Mouse (Mus musculus) layer of hippocampus, adult 18-20 months (tissue): ENCODE measurements at regions not wholly inside any gene's neighbourhood (a gene's known extent, or its start where the extent isn't known, plus 50 kb on each side); places are given as distances from the start of the nearest gene placed in this dataset.
"Not testable (repeated sequence)": the region's sequence is repeated elsewhere in the genome, so short reads cannot be mapped to it uniquely, and the experiment has no call there.

ENCODE experiments used
- DNase-seq, 2 experiments: peaks; one replicate each; pipeline ENCODE4 v3.0.0; 2022; ENCODE audit warnings: low spot score in 2 of 2

GRCm38 (mm10) chr9:115414190-115414589, 104.0 kb upstream of the Stt3b start:
- DNase-seq, result no peak

DNA sequence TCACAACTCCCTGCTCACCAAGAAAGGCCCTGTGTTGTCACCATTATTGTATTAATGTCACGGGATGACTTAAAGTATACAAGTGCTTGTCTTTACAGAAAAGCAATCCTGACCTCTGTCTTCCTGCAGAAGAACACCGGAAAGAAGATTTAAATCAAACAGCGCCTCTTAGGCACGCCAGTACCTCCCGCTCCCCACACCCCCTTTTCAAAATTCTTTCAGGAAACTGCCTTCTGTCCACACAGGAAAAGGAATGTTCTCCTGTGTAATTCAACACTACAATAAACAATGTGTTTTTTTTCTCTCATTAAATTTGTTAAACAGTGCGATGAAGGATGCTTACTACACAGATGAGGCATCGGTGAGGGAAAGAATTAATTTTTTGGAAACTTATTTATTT, 112.6 kb upstream of the Stt3b start:
- no peak for DNase-seq

DNA sequence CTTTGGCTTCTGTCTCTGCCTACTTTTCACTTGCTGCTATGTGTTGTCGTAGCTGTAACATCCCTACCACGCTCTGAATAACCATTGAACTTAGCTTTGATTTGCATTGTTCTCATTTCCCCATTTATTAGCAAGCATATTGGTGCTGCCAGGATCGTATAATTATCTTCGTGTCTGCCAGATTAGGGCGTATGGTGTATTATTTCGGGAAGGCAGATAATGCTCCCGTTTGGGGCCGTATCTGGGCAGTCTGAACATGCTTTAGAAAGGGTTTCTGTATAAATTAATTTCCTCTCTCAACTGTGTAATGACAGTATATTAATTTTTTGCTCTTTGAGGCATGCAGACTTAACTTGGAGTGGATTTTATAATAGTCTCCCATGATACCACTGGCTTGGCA, 116.5 kb upstream of the Stt3b start:
- peak; percentile 26 to 67 for DNase-seq

DNA sequence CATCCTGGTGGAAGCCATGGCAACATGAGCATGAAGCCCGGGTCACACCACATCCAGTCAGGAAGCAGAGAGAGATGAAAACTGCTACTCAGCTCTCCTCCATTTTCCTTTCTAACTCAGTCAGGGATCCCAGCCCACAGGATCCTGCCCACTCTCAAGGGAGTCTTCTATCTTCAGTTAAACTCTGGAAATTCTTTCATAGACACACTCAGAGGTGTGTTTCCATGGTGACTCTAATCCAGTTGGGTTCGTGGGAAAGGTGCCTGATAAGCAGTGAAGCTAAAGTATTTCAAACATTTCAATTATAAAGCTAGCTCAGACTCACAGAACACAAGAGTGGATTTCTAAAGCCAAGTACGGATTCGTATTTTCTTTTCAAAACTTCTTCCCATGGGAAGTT, 120.0 kb upstream of the Stt3b start:
- DNase-seq, result no peak

DNA sequence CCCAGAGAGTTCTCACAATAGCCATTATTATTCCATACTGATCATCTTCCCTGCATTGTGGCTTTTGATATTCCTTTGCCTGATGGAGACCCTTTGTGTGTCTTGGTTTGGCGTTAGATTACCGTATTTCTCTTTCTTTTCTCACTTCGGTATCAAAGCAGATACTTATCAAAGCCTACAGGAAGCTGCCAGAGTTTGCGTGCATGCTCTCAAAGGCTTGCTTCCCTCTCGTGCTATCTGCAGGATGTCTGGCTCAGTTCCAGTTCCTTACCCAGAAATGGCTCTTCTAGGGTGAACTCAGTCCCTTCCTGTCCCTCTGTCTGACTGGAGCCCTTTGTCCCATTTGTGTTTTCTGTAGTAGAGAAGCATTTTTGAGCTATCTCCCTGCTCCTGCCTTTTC, 124.5 kb upstream of the Stt3b start:
- no peak for DNase-seq

DNA sequence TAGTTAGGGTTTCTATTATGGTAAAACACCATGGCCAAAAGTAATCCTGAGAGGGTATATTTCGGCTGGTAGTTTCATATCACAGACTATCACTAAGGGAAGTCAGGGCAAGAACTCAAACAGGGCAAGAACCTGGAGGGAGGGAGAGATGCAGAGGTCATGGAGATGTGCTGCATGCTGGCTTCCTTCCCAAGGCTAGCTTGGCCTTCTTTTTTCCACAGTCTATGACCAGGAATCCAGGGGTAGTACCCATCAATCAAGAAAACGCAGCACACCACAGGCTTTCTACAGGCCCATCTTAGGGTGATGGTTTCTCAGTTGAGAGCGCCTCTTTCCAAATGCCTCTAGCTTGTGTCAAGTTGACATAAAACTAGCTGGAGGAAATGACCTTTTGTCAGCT, 126.1 kb upstream of the Stt3b start:
- DNase-seq, result no peak

DNA sequence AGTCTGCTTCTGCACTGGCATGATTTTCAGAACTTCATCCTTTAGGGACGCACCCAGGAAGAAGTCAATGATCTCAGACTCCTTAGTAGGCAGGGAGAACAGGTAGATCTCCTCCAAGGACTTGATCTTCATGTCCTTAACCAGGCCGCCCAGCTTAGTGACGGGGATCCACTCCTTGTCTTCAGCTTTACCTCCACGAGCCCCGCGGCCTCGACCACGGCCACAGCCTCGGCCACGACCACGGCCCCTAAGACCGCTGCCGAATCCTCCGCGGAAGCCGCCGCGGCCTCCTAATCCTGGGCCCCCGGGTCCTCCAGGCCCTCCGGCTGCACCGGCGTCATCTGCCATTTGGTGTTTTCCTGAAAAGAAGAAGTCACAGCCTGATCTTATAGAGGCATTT, 128.0 kb upstream of the Stt3b start:
- not testable (repeated sequence) for DNase-seq

DNA sequence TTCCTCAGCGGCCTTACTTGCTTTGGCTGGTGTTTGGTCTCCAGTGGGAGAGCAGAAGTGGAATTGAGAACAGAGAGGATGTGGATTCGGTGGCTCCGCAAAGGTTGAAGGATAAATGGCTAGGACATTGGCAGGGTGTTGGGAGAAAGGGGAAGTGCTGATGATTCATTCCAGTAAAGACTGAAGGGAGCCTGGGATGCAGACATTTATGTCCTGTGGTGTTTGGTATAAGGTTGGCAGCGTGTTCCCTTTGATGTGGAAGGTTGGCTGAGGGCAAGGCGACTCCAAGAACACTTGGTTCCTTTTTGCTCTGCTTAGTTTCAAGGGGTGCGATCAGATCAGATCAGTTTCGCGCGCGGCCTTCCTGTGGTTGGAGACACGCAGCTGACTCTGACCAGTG, 136.5 kb upstream of the Stt3b start:
- no peak for DNase-seq

DNA sequence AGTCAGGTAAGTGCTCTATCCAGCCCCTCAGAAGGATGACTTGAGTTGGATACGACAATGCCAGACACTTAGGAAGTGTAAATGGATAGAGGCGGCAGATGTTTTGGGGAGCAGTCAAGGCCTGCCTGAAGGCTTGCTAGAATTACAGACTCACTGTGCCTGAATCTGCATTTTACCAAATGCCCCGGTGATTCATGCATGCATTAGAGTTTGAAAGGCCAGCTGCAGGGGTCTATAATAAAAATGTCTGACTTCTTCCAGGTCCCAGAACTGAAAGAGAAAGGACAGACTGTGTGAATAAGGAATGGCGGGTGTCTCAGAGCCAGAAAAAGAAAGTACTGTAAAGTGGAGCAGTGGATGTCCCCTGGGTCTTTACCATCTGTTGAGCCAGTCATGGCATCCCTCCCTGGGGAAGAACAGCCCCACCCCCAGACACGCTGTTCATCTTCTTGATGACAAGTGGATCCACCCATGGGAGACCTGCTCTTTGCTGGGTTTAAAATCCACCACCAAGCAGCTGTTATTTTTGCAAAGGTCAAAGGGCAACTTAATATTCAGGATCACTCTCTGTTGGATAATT, 140.6 kb upstream of the Stt3b start:
- DNase-seq, result no peak

DNA sequence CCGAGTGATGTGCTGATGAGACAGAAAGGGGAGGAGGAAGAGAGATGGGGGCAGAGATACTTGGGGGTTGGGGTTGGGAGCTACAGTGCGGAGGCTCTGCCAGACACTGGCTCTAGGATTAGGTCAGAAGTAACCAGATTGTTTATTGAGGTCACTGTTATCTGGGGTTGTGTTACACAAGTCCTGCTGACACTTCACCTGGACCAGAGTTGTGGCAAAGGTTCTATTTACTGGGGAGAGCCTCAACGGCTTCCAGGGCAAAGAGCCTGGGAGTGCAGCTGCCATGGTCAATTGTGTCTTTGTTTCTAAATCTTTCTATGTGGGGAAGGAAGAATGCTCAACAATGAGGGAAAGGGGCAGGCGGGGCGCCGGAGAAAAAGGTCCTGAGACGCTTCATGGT, 144.6 kb upstream of the Stt3b start:
- no peak for DNase-seq

GRCm38 (mm10) chr9:115456121-115456520, 145.9 kb upstream of the Stt3b start:
- no peak for DNase-seq

- no peak for DNase-seq
Observed at GRCm38 (mm10) chr9:115456638-115457037, 146.4 kb upstream of the Stt3b start.

- no peak for DNase-seq
Observed at GRCm38 (mm10) chr9:115457889-115458710, 147.9 kb upstream of the Stt3b start.

DNA sequence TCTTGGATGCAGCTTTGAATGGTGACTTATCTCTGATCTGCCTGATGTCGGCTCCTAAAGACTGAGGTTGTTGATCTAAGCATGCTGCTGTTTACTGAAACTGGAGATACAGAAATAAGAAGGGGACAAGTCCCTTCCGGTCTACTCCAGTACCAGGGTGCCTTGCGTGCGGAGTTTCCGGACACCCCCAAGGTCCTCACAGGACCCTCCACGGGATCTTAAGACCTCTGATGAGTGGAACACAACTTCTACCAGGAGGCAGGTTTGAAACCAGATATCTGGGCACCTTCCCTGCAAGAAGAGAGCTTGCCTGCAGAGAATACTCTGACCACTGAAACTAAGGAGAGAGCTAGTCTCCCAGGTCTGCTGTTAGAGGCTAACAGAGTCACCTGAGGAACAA, 148.9 kb upstream of the Stt3b start:
- not testable (repeated sequence) for DNase-seq

GRCm38 (mm10) chr9:115465326-115465725, 155.1 kb upstream of the Stt3b start:
- DNase-seq, result no peak

- DNase-seq, result no peak
Observed at GRCm38 (mm10) chr9:115468641-115469040, 158.4 kb upstream of the Stt3b start.

GRCm38 (mm10) chr9:115471582-115471981, 161.4 kb upstream of the Stt3b start:
- no peak for DNase-seq

- DNase-seq, result no peak
Observed at GRCm38 (mm10) chr9:115473037-115473436, 162.8 kb upstream of the Stt3b start.

- DNase-seq, result no peak
Observed at GRCm38 (mm10) chr9:115473847-115474246, 163.6 kb upstream of the Stt3b start.

GRCm38 (mm10) chr9:115474342-115474741, 164.1 kb upstream of the Stt3b start:
- no peak for DNase-seq

DNA sequence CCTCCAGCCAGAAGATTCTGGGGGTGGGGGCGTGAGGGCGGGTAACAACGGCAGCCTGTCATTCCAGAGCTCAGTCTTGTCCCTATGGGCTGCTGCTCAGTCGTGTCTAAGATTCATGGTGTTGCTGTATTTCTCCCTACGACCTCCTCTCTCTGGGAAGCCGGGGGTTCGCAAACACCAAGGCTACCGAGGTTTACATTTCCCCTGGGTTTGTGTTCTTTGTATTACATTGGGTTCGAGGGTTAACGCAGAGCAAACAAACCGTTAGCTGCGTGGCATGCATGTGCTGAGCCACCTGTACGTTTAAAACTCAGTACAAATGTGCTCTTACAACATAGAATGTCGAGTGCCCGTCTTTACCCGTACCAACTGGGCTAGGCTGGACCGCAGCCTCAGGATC, 166.0 kb upstream of the Stt3b start:
- DNase-seq, result no peak

GRCm38 (mm10) chr9:115477556-115478220, 167.5 kb upstream of the Stt3b start:
- DNase-seq, result no peak

DNA sequence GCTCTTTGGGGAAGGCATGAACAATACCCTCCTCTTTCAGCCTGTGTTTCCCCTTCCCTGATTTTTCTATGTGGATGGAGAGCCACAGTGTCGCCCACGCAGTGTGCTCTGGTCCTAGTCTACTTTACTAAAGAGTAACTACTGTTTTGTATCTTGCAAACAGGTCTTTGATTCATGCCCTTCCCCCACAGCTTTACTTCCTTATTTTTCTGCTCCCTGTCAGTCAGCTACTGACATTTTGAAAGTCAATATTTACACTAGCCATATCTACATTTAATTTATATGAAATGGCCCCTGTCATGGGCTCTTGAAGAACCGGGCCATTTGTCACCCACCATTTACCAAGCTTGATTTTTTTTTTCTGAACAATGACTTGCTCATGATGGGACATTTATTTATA, 168.7 kb upstream of the Stt3b start:
- no peak for DNase-seq
